Mouse (Mus musculus) heart, adult 2 months (tissue): ENCODE data around the gene Nelfcd. TPM values are rescaled to one million over a fixed set of nuclear protein-coding genes. Genes with fewer than 3 reads are reported as not detected.

Source experiments
- DNase-seq, 2 experiments: peaks; one replicate each; pipeline ENCODE4 v3.0.0; 2021
- H3K27ac ChIP-seq: fragments of 200-600 bp; 2 replicates; pipeline ENCODE4 v1.8.1; 2022
- H3K27me3 ChIP-seq: fragments of 200-500 bp; 2 replicates; pipeline ENCODE4 v1.6.1; 2012; ENCODE audit warnings: mild to moderate bottlenecking, low read length, inconsistent platforms, mixed read lengths; ENCODE audit not compliant: control insufficient read depth, insufficient read depth
- H3K36me3 ChIP-seq: fragments of 200-500 bp; 2 replicates; pipeline ENCODE4 v1.6.1; 2012; ENCODE audit warnings: low read length, inconsistent platforms; ENCODE audit not compliant: control insufficient read depth, insufficient read depth
- H3K4me1 ChIP-seq: fragments of 200-500 bp; 2 replicates; pipeline ENCODE4 v1.6.1; 2011; ENCODE audit warnings: low read length; ENCODE audit not compliant: control insufficient read depth, insufficient read depth
- H3K4me3 ChIP-seq: fragments of 200-600 bp; 2 replicates; pipeline ENCODE4 v1.8.1; 2022
- H3K79me2 ChIP-seq: fragments of 200-500 bp; replicated peaks from 2 replicates; pipeline ENCODE4 v1.6.1; 2012; ENCODE audit warnings: mild to moderate bottlenecking, inconsistent platforms, low read length, moderate library complexity, mixed read lengths; ENCODE audit not compliant: control insufficient read depth, insufficient read depth
- H3K9ac ChIP-seq: fragments of 200-500 bp; 2 replicates; pipeline ENCODE4 v1.6.1; 2012; ENCODE audit warnings: low read depth, mild to moderate bottlenecking, control low read depth, inconsistent platforms, low read length, mixed read lengths
- CTCF ChIP-seq: fragments of 200-600 bp; IDR thresholded peaks from 2 replicates; pipeline ENCODE4 v1.8.1; 2022; ENCODE audit warnings: antibody characterized with exemption, mild to moderate bottlenecking, moderate library complexity
- EP300 ChIP-seq: fragments of 200-500 bp; IDR thresholded peaks from 2 replicates; pipeline ENCODE4 v1.6.1; 2011; ENCODE audit warnings: low read depth, low read length, control low read depth; ENCODE audit not compliant: insufficient read depth
- POLR2A ChIP-seq: fragments of 200-500 bp; IDR thresholded peaks from 2 replicates; pipeline ENCODE4 v1.6.1; 2011; ENCODE audit warnings: mild to moderate bottlenecking, low read depth, low read length, control low read depth; ENCODE audit not compliant: insufficient read depth
- WGBS: fragments of 180-500 bp; shearing (Covaris S2); methylation state at CpG from one replicate; pipeline ENCODE4 v1.1.7; 2018; 5-methylcytosine and 5-hydroxymethylcytosine counted together
- intact Hi-C: fragments of 180-260 bp; cut with DNase I; formaldehyde crosslinking; loops from one replicate; pipeline ENCODE4 v1.15.1; 2025
- polyA plus RNA-seq: library from polyadenylated mRNA; depleted of rRNA; stranded (reverse); fragments of >200 nt; gene quantifications from 2 replicates; pipeline ENCODE4 v1.2.3, GENCODE M21; 2012
- total RNA-seq, 2 experiments: library from RNA; stranded (reverse); gene quantifications; 2 replicates each; pipeline ENCODE4 v1.2.3; 2021

Nelfcd gene
- total and polyA plus RNA-seq, 3 experiments = 26.5 to 38.1 (median 30.3) TPM

- no peak for DNase-seq
- no peak overlapping the region for H3K27ac ChIP-seq
- intact Hi-C loops = loop anchor here (5.0 kb wide), 1 partner anchor 141 kb away; no protein-coding TSS in a partner anchor
- H3K4me3 ChIP-seq = no peak overlapping the region
- no peaks in the 10 kb centered on the region for H3K79me2 ChIP-seq
- H3K36me3 ChIP-seq = no peaks in the 10 kb centered on the region
- no peaks in the 10 kb centered on the region for H3K4me1 ChIP-seq
- no peaks in the 10 kb centered on the region for H3K27me3 ChIP-seq
- H3K9ac ChIP-seq = no peak overlapping the region
- 58% methylated on average over 7 of the region's 7 CpGs for WGBS
- no peak for TF ChIP-seq EP300
- peak; percentile 57 for TF ChIP-seq CTCF
These were observed 38.1 kb downstream of the Nelfcd start for GRCm38 (mm10) chr2:174453681-174454080.

GRCm38 (mm10) chr2:174459365-174459764, 43.8 kb downstream of the Nelfcd start:
- no peak for DNase-seq
- Histone ChIP-seq H3K36me3 (0 out of 2 replicates have a peak, but pooled peaks cover 2% of the 10 kb centered on the region), H3K9ac (no peak overlapping the region), H3K27me3 (no peaks in the 10 kb centered on the region), H3K4me3 (no peak overlapping the region), H3K79me2 (peaks cover 3% of the 10 kb centered on the region), H3K27ac (no peak overlapping the region), H3K4me1 (no peaks in the 10 kb centered on the region; the same call in 1 of the 2 replicates)
- TF ChIP-seq CTCF = no peak
- 51% methylated on average over 2 of the region's 2 CpGs for WGBS
- intact Hi-C loops = no loop called here

- no peak for DNase-seq
- H3K27me3 ChIP-seq = no peaks in the 10 kb centered on the region
- H3K27ac ChIP-seq = peak overlapping the region; percentile 96
- 26% methylated on average over 10 of the region's 10 CpGs for WGBS
- no peaks in the 10 kb centered on the region; the same call in 1 of the 2 replicates for H3K4me1 ChIP-seq
- intact Hi-C loops = loop anchor here (10.0 kb wide), 1 partner anchor 391 kb away; no protein-coding TSS in a partner anchor
- H3K9ac ChIP-seq = peak overlapping the region; percentile 87
- peaks cover 3% of the 10 kb centered on the region for H3K79me2 ChIP-seq
- 0 out of 2 replicates have a peak, but pooled peaks cover 2% of the 10 kb centered on the region for H3K36me3 ChIP-seq
- TF ChIP-seq EP300 (no peak), CTCF (no peak), POLR2A (no peak)
- H3K4me3 ChIP-seq = peak overlapping the region; percentile 95
These were observed 47.8 kb downstream of the Nelfcd start for GRCm38 (mm10) chr2:174463370-174463769.

- Histone ChIP-seq H3K27me3 (no peaks in the 10 kb centered on the region), H3K4me1 (no peaks in the 10 kb centered on the region; the same call in 1 of the 2 replicates), H3K79me2 (peaks cover 3% of the 10 kb centered on the region), H3K4me3 (peak within 1 kb of the TSS; percentile 95), H3K9ac (peak within 1 kb of the TSS; percentile 87), H3K36me3 (0 out of 2 replicates have a peak, but pooled peaks cover 2% of the 10 kb centered on the region), H3K27ac (peak within 1 kb of the TSS; percentile 96)
- 2% methylated on average over 48 of the region's 48 CpGs for WGBS
- peak; percentile 97 to 98 for DNase-seq
- intact Hi-C loops = loop anchor here (10.0 kb wide), 1 partner anchor 391 kb away; no protein-coding TSS in a partner anchor
- 0 out of 2 replicates have a peak, but pooled peaks have one; percentile 41 for TF ChIP-seq EP300
- peak; percentile 75 for TF ChIP-seq POLR2A
- TF ChIP-seq CTCF = peak; percentile 44
These were observed 48.4 kb downstream of the Nelfcd start, which contains the start of gene Atp5e for GRCm38 (mm10) chr2:174463789-174464523. Gene Atp5e, minus strand, starts transcription at chr2:174464105.

- intact Hi-C loops = loop anchor here (5.0 to 10.0 kb wide), 2 partner anchors 143 to 396 kb away; partner anchors contain the start of gene Stx16
- H3K27ac ChIP-seq = no peak overlapping the region
- no peak overlapping the region for H3K4me3 ChIP-seq
- no peaks in the 10 kb centered on the region for H3K27me3 ChIP-seq
- H3K9ac ChIP-seq = no peak overlapping the region
- TF ChIP-seq POLR2A (no peak), EP300 (no peak), CTCF (no peak)
- H3K36me3 ChIP-seq = peaks cover 5% of the 10 kb centered on the region; the same call in 1 of the 2 replicates
- H3K79me2 ChIP-seq = no peaks in the 10 kb centered on the region; the same call in 1 of the 2 replicates
- peaks cover 8% of the 10 kb centered on the region for H3K4me1 ChIP-seq
- WGBS = 61% methylated on average over 4 of the region's 4 CpGs
- DNase-seq = no peak
These were observed 54.7 kb downstream of the Nelfcd start for GRCm38 (mm10) chr2:174470333-174470732.

GRCm38 (mm10) chr2:174470786-174471405, 55.3 kb downstream of the Nelfcd start:
- Histone ChIP-seq H3K27ac (no peak overlapping the region), H3K4me3 (no peak overlapping the region), H3K4me1 (peaks cover 8% of the 10 kb centered on the region), H3K27me3 (no peaks in the 10 kb centered on the region), H3K79me2 (no peaks in the 10 kb centered on the region; the same call in 1 of the 2 replicates), H3K36me3 (peaks cover 5% of the 10 kb centered on the region; the same call in 1 of the 2 replicates), H3K9ac (no peak overlapping the region)
- TF ChIP-seq EP300 = no peak
- no peak for TF ChIP-seq CTCF
- TF ChIP-seq POLR2A = no peak
- 73% methylated on average over 7 of the region's 7 CpGs for WGBS
- DNase-seq = no peak
- intact Hi-C loops = loop anchor here (5.0 to 10.0 kb wide), 2 partner anchors 144 to 396 kb away; partner anchors contain the start of gene Stx16
